Mouse (Mus musculus): Measurements from ENCODE around the gene Mtmr10. TPM values are rescaled to one million over a fixed set of nuclear protein-coding genes. Genes with fewer than 3 reads are reported as not detected.

Mtmr10 gene
- polyA plus RNA-seq, 1 experiment from 2014 or later: 15.4 TPM

- no peaks in the 10 kb centered on the region for H3K27me3 ChIP-seq (ENCODE audit: control insufficient read depth, insufficient read depth, low read length)
- H3K9me3 ChIP-seq (ENCODE audit: control insufficient read depth, low read length): no peaks in the 10 kb centered on the region
- 97% methylated on average over 5 of the region's 5 CpGs for WGBS
- H3K36me3 ChIP-seq (replicated peaks; ENCODE audit: control insufficient read depth, insufficient read depth): peaks cover 34% of the 10 kb centered on the region
- no peaks in the 10 kb centered on the region; the same call in 1 of the 2 replicates for H3K4me1 ChIP-seq (replicated peaks; ENCODE audit: control insufficient read depth, insufficient read depth, low read length)
- ATAC-seq (ENCODE audit: low FRiP score): no peak
- no peak overlapping the region for H3K4me3 ChIP-seq (replicated peaks; ENCODE audit: low read length)
- no peak overlapping the region for H3K27ac ChIP-seq
- no peak overlapping the region for H3K9ac ChIP-seq
- no peak overlapping the region for H3K4me2 ChIP-seq (replicated peaks)
- no peak for DNase-seq (ENCODE audit: low spot score)
Measured at GRCm38 (mm10) chr7:64356661-64357060, 69.2 kb downstream of the Mtmr10 start.

DNA sequence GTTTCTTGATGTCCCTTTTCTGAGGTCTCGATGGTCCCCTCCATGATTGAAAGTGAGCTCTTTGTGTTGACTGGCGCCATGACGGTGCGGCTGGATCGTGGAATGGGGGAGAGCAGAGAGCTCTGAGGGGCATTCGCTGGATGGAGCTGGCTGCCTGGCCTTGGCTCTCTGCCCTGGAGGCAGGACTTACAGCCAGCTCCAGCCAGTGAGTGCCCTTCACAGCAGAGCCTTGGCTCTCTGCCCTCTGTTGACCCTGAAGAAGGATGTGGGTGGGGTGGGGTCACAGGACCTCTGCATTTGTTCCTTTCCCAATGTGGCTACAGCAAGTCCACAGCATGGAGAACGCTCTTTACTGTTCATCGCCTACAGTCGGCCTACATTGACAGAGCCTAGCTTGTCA is 70.0 kb downstream of the Mtmr10 start:
- no peak overlapping the region for H3K27ac ChIP-seq
- H3K4me3 ChIP-seq (replicated peaks; ENCODE audit: low read length): no peak overlapping the region
- DNase-seq (ENCODE audit: low spot score) (no peak), ATAC-seq (ENCODE audit: low FRiP score) (peak; percentile 33; the same call in 1 of the 2 replicates)
- no peak overlapping the region for H3K4me2 ChIP-seq (replicated peaks)
- WGBS: 82% methylated on average over 9 of the region's 9 CpGs
- no peaks in the 10 kb centered on the region for H3K9me3 ChIP-seq (ENCODE audit: control insufficient read depth, low read length)
- H3K9ac ChIP-seq: no peak overlapping the region
- H3K36me3 ChIP-seq (replicated peaks; ENCODE audit: control insufficient read depth, insufficient read depth): peaks cover 42% of the 10 kb centered on the region
- H3K4me1 ChIP-seq (replicated peaks; ENCODE audit: control insufficient read depth, insufficient read depth, low read length): no peaks in the 10 kb centered on the region; the same call in 1 of the 2 replicates
- no peaks in the 10 kb centered on the region for H3K27me3 ChIP-seq (ENCODE audit: control insufficient read depth, insufficient read depth, low read length)

DNA sequence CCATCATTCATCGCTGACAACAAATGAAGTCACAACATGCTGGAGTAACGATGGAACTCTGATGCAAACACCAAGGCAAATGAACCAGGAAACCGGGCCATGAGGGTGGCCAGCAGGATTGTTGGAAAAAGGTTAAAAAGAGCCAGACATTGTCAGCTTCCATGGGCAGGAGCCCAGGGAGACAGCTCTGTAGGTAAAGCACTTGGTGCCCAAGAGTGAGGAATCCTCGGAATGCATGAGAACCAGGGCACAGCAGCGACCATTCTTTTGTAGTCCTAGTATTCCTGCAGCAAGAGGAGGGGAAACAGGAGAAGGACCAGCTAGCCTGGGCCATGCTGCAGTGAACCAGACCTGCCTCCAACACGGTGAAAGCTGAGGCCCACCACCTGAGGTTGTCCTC is 71.2 kb downstream of the Mtmr10 start:
- 82% methylated on average over 6 of the region's 6 CpGs for WGBS
- peaks cover 50% of the 10 kb centered on the region for H3K36me3 ChIP-seq (replicated peaks; ENCODE audit: control insufficient read depth, insufficient read depth)
- H3K27ac ChIP-seq: no peak overlapping the region

DNA sequence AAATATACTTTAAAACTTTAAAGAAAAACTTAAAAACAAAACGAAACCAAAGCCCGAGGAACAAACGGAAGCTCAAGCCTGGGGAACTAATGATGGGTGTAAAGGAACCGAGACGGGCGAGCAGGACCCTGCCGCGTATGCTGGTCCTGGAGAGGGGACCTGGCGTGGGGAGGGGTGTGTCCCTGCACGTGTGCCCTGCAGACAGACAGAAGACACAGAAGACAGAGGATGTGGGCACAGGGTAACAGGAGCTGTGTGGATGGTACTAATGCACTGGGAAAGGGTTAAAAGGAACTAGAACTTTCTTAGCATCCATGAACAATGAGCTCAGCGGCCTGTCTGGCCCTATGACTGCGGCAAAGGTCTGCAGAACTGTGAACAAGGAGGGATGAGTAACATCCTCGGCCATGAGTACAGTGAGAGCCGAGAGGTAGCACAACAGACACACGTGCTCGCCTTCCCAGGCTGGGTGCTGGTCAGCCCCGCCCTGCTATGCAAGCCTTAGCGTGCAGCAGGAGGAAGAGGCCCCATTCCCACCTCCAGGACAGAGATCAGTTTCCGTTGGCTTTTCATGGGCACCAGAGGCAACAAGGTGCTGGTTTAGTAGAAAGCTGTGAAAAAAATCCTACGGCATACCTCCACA is 72.6 kb downstream of the Mtmr10 start:
- Histone ChIP-seq H3K27me3 (ENCODE audit: control insufficient read depth, insufficient read depth, low read length) (no peaks in the 10 kb centered on the region), H3K36me3 (replicated peaks; ENCODE audit: control insufficient read depth, insufficient read depth) (peaks cover 58% of the 10 kb centered on the region), H3K4me2 (replicated peaks) (no peak overlapping the region), H3K27ac (peak overlapping the region; percentile 43; the same call in 1 of the 2 replicates), H3K9me3 (ENCODE audit: control insufficient read depth, low read length) (no peaks in the 10 kb centered on the region), H3K4me1 (replicated peaks; ENCODE audit: control insufficient read depth, insufficient read depth, low read length) (no peaks in the 10 kb centered on the region), H3K9ac (no peak overlapping the region), H3K4me3 (replicated peaks; ENCODE audit: low read length) (no peak overlapping the region)
- 87% methylated on average over 20 of the region's 20 CpGs for WGBS
- DNase-seq (ENCODE audit: low spot score) (no peak), ATAC-seq (ENCODE audit: low FRiP score) (no peak)

More for the DNA sequence above, 71.2 kb downstream of the Mtmr10 start:
- H3K4me2 ChIP-seq (replicated peaks): no peak overlapping the region
- H3K9me3 ChIP-seq (ENCODE audit: control insufficient read depth, low read length): no peaks in the 10 kb centered on the region
- no peaks in the 10 kb centered on the region; the same call in 1 of the 2 replicates for H3K4me1 ChIP-seq (replicated peaks; ENCODE audit: control insufficient read depth, insufficient read depth, low read length)
- H3K27me3 ChIP-seq (ENCODE audit: control insufficient read depth, insufficient read depth, low read length): no peaks in the 10 kb centered on the region
- ATAC-seq (ENCODE audit: low FRiP score) (no peak), DNase-seq (ENCODE audit: low spot score) (no peak)
- no peak overlapping the region for H3K9ac ChIP-seq
- H3K4me3 ChIP-seq (replicated peaks; ENCODE audit: low read length): no peak overlapping the region

- WGBS: 67% methylated on average over 3 of the region's 3 CpGs
- no peaks in the 10 kb centered on the region for H3K27me3 ChIP-seq (ENCODE audit: control insufficient read depth, insufficient read depth, low read length)
- H3K4me1 ChIP-seq (replicated peaks; ENCODE audit: control insufficient read depth, insufficient read depth, low read length): no peaks in the 10 kb centered on the region
- peaks cover 63% of the 10 kb centered on the region for H3K36me3 ChIP-seq (replicated peaks; ENCODE audit: control insufficient read depth, insufficient read depth)
- no peak overlapping the region for H3K9ac ChIP-seq
- no peaks in the 10 kb centered on the region for H3K9me3 ChIP-seq (ENCODE audit: control insufficient read depth, low read length)
- ATAC-seq (ENCODE audit: low FRiP score): no peak
- H3K4me3 ChIP-seq (replicated peaks; ENCODE audit: low read length): no peak overlapping the region
- DNase-seq (ENCODE audit: low spot score): no peak
- H3K4me2 ChIP-seq (replicated peaks): no peak overlapping the region
- H3K27ac ChIP-seq: peak overlapping the region; percentile 43; the same call in 1 of the 2 replicates
Measured at GRCm38 (mm10) chr7:64360586-64360945, 73.1 kb downstream of the Mtmr10 start.

DNA sequence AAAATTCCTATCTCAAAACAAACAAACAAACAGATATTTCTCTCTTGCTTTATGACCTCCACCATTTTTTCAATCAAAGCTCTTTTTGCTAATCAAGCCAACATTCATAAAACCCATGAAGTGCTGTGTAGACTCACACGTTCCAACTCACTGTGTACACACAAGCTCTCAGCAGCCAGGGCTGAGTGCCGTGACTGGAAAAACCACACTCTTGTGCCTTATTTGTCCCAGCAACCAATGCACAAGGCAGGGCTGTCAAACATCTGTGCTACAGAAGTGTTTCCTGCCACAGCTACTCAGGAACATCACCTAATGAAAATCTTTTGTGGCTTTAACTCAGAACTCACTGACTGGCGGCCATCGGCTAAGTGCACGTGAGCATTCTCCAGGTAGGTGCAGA is 78.4 kb downstream of the Mtmr10 start:
- 93% methylated on average over 5 of the region's 5 CpGs for WGBS
- Histone ChIP-seq H3K4me2 (replicated peaks) (no peak overlapping the region), H3K36me3 (replicated peaks; ENCODE audit: control insufficient read depth, insufficient read depth) (peaks cover 65% of the 10 kb centered on the region)

GRCm38 (mm10) chr7:64369841-64370240 is 82.4 kb downstream of the Mtmr10 start:
- no peak overlapping the region for H3K27ac ChIP-seq
- ATAC-seq (ENCODE audit: low FRiP score) (no peak), DNase-seq (ENCODE audit: low spot score) (no peak)
- no peak overlapping the region for H3K4me2 ChIP-seq (replicated peaks)
- no peaks in the 10 kb centered on the region for H3K27me3 ChIP-seq (ENCODE audit: control insufficient read depth, insufficient read depth, low read length)
- no peak overlapping the region for H3K4me3 ChIP-seq (replicated peaks; ENCODE audit: low read length)
- H3K9ac ChIP-seq: no peak overlapping the region
- 89% methylated on average over 6 of the region's 6 CpGs for WGBS
- H3K36me3 ChIP-seq (replicated peaks; ENCODE audit: control insufficient read depth, insufficient read depth): peaks cover 30% of the 10 kb centered on the region
- H3K4me1 ChIP-seq (replicated peaks; ENCODE audit: control insufficient read depth, insufficient read depth, low read length): peaks cover 10% of the 10 kb centered on the region
- H3K9me3 ChIP-seq (ENCODE audit: control insufficient read depth, low read length): no peaks in the 10 kb centered on the region

More for the DNA sequence above, 78.4 kb downstream of the Mtmr10 start:
- ATAC-seq (ENCODE audit: low FRiP score) (no peak), DNase-seq (ENCODE audit: low spot score) (no peak)
- no peak overlapping the region for H3K9ac ChIP-seq
- H3K27ac ChIP-seq: no peak overlapping the region
- no peaks in the 10 kb centered on the region for H3K27me3 ChIP-seq (ENCODE audit: control insufficient read depth, insufficient read depth, low read length)
- H3K9me3 ChIP-seq (ENCODE audit: control insufficient read depth, low read length): no peaks in the 10 kb centered on the region
- no peaks in the 10 kb centered on the region; the same call in 1 of the 2 replicates for H3K4me1 ChIP-seq (replicated peaks; ENCODE audit: control insufficient read depth, insufficient read depth, low read length)
- no peak overlapping the region for H3K4me3 ChIP-seq (replicated peaks; ENCODE audit: low read length)

DNA sequence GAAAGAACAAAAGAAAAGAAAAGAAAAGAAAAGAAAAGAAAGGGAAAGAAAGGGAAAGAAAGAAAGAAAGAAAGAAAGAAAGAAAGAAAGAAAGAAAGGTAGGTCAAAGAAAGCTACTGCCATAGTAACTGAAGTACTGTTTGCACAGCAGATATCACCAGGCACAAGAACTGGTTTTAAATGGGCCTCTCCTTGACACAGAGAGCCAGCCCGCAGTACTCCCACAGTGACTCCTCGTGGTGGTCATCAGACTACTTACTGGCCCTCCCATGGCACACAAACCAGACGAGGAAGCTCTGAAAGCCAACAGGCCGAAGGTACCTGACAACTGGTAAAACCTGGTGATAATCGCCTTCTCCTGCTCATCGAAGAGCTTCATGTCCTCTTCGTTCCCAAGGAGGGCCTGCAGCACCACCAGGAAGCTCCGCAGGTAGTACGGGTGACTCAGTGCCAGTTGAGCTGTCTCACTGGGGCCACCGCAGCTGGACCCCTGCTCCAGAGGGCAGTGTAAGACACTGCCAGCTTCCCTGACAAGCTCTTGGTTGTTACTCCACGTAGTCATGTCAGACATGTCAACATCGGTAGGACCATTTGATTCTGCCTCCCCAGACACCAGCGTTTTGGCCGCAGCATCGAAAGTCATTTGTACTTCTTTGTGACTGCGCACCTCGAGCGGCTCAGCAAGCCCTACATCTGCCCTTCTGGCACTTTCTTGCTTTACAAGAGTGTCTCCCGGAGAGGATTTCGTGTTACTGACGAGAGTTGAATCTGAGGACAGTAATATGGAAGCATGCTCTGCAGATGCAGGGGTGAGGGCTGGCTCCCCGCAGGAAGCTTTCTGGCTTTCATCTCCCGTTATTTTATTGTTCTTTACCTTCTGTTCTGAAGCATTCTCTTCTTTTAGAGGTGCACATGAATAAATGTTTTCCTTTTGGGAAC is 84.8 kb downstream of the Mtmr10 start:
- Histone ChIP-seq H3K36me3 (replicated peaks; ENCODE audit: control insufficient read depth, insufficient read depth) (peaks cover 29% of the 10 kb centered on the region), H3K4me2 (replicated peaks) (no peak overlapping the region), H3K27ac (no peak overlapping the region), H3K4me1 (replicated peaks; ENCODE audit: control insufficient read depth, insufficient read depth, low read length) (peaks cover 10% of the 10 kb centered on the region), H3K27me3 (ENCODE audit: control insufficient read depth, insufficient read depth, low read length) (no peaks in the 10 kb centered on the region), H3K9me3 (ENCODE audit: control insufficient read depth, low read length) (no peaks in the 10 kb centered on the region), H3K4me3 (replicated peaks; ENCODE audit: low read length) (no peak overlapping the region), H3K9ac (0 out of 2 replicates have a peak overlapping the region, but pooled peaks have one; percentile 67)
- ATAC-seq (ENCODE audit: low FRiP score) (no peak), DNase-seq (ENCODE audit: low spot score) (no peak)
- WGBS: 88% methylated on average over 23 of the region's 23 CpGs

DNA sequence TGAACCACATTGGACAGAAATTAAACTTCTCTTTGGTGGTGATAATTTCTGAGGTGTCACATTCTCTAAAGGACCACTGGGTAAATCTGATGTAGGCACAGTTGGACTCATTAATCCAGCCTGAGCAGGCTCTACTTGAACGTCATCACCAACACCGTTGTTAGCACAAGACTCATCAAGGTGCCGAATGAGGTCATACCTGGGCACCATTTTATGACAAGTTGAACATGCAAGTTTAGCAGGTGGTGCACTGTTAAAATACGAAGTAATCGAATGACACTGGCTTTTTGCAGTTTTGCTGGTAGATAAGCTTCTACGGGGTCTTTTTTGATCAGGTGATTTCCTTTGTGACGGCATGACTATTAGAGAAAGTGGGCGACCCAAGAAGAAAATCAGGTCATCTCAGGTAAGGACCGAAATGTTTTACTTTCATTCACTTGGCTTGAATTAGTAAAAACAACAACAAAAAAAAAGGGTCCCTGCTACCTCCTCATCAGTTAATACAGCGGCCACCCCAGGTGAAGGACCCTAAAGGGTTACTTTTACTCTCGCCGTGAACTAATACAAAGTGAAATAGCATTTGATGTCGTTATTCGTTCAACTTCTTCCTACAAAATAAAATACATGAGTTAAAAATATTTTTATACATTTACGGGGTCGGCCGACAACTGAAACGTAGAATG is 85.8 kb downstream of the Mtmr10 start:
- H3K36me3 ChIP-seq (replicated peaks; ENCODE audit: control insufficient read depth, insufficient read depth): peaks cover 34% of the 10 kb centered on the region
- H3K9me3 ChIP-seq (ENCODE audit: control insufficient read depth, low read length): no peaks in the 10 kb centered on the region
- peaks cover 10% of the 10 kb centered on the region for H3K4me1 ChIP-seq (replicated peaks; ENCODE audit: control insufficient read depth, insufficient read depth, low read length)
- peak overlapping the region; percentile 93 for H3K27ac ChIP-seq
- H3K4me2 ChIP-seq (replicated peaks): peak overlapping the region; percentile 69
- peak overlapping the region; percentile 65 for H3K4me3 ChIP-seq (replicated peaks; ENCODE audit: low read length)
- peak; percentile 31 for DNase-seq (ENCODE audit: low spot score)
- no peaks in the 10 kb centered on the region for H3K27me3 ChIP-seq (ENCODE audit: control insufficient read depth, insufficient read depth, low read length)
- peak; percentile 41; the same call in 1 of the 2 replicates for ATAC-seq (ENCODE audit: low FRiP score)
- peak overlapping the region; percentile 67 for H3K9ac ChIP-seq
- 16% methylated on average over 18 of the region's 18 CpGs for WGBS

Data from hindbrain, embryonic 14.5 days (tissue).